Mouse (Mus musculus) frontal cortex, adult 2 months (tissue): ENCODE measurements around the gene Slc12a1. TPM values are rescaled to one million over a fixed set of nuclear protein-coding genes. Genes with fewer than 3 reads are reported as not detected.

ENCODE experiments used
- DNase-seq, 2 experiments: peaks; one replicate each; pipeline ENCODE4 v3.0.0; 2022; ENCODE audit warnings: low spot score in 1 of 2; ENCODE audit errors: extremely low spot score in 1 of 2
- polyA plus RNA-seq: library from polyadenylated mRNA; depleted of rRNA; stranded (reverse); fragments of >200 nt; gene quantifications from 2 replicates; pipeline ENCODE4 v1.2.3, GENCODE M21; 2012

Slc12a1 gene
- polyA plus RNA-seq, 1 experiment, result 0.06 TPM

DNA sequence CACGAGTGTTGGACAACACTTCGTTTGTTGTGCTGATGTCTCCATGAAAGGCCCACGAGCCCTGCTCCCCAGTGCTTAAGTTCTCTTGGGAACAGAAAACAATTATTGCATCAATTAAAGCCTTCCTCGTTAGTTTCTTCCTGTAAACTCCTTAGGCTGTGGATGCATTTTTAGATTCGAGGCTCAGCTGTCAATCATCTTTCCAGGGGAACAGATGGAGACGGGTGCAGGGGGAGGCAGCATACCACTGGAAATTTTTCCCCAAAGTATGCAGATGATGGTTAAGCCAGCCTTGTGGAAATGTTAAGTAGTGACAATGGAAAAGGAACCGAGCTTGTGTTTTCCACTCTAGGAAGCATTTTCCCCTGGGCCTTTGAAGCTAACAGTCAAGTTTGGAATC lies 44.5 kb downstream of the Slc12a1 start:
- peak in 1 of 2 experiments; percentile 10 for DNase-seq

DNA sequence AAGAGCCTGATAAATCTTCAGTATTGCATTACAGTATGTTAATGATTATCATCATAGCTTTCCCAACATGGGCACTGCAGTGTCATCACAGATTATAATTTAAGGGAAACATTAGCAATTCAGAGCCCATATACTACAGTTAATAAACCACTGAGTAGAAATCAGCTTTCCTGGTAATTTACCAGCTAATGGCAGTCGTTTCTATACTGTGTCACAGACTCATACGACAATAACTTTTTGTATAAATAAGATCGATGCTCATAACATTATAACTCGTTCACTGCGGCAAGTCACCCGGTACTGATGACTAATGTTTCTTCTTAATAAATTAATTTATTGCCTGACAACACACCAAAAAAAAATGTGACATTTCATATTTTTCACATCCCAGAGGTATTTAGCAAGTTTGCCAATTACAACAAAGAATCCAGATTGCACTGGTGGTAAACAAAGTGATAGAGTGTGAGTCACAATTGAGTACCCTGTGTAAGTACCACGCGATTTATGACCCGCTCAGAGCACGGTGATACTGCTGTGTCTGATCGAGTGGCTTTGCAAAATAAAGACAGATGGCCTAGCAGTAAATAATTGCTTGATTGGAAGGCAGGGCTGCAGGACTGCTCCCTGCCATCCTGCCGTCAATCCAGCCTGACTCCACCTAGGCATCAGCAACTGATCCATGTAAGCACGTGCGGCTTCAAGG lies 56.7 kb downstream of the Slc12a1 start:
- DNase-seq, result no peak

GRCm38 (mm10) chr2:125211831-125212510 lies 59.7 kb downstream of the Slc12a1 start:
- no peak for DNase-seq

GRCm38 (mm10) chr2:125214592-125214991 lies 62.3 kb downstream of the Slc12a1 start:
- DNase-seq, result peak; percentile 28 to 92

DNA sequence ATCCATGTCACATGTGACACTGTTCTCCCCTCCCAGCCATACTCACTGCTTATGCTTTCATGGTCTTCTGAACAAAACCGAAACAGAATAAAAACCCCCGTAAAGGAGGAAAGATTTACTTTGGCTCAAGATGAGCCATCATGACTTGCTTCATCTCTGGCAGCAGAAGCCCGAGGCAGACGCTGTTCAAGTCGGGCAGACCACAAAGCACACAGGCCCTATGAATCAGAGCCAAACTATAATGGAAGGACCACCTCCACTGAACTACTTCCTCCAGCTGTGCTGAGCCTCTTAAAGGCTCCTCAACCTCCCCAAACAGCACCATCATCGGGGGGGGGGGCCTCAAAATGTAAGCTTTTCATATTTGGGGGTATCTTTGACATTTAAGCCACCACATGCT lies 65.0 kb downstream of the Slc12a1 start:
- no peak for DNase-seq

GRCm38 (mm10) chr2:125218566-125218965 lies 66.3 kb downstream of the Slc12a1 start:
- no peak for DNase-seq

DNA sequence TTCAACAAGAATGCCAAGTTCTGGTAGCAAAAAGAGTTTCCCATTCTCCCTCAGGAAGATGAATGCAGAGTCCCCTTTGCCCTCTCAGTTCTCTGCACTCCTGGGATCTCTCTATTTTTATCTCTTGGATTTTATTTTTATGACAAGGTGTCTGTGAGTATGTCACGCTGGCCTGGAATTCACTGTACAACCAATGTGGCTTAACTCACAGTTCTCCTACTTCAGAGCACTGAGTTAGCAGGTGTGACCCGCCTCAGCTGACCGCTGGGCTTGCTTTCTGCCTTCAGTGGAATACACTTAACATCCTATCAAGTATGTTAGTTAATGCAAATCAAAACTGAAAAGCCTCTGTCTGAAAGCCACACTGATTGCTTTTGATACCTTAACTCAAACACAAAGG lies 67.0 kb downstream of the Slc12a1 start:
- no peak for DNase-seq

GRCm38 (mm10) chr2:125221673-125222072 lies 69.4 kb downstream of the Slc12a1 start:
- DNase-seq, result no peak

- DNase-seq, result no peak
Observed at GRCm38 (mm10) chr2:125228472-125229409, 76.4 kb downstream of the Slc12a1 start.

DNA sequence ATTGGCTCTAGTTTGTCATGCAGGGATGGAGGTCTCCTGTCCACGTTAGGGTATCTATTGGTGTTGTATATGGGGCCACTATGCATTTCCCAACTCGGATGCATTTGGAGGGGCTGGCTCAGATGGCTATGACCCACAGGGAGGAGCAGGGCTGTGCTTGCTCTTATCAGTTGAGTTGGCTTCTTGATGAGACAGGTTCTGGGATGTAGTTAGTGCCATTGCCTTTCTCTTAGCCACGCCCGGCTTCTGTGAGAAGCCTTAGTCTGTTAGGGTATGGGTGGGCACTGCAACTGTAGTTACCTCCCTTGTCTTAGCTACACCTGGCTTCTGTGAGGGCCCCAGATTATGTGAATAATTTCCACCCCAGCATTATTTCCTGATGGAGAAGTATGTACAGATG lies 79.9 kb downstream of the Slc12a1 start:
- no peak for DNase-seq

GRCm38 (mm10) chr2:125233537-125233936 lies 81.2 kb downstream of the Slc12a1 start:
- no peak for DNase-seq

GRCm38 (mm10) chr2:125234049-125234448 lies 81.7 kb downstream of the Slc12a1 start:
- no peak for DNase-seq

DNA sequence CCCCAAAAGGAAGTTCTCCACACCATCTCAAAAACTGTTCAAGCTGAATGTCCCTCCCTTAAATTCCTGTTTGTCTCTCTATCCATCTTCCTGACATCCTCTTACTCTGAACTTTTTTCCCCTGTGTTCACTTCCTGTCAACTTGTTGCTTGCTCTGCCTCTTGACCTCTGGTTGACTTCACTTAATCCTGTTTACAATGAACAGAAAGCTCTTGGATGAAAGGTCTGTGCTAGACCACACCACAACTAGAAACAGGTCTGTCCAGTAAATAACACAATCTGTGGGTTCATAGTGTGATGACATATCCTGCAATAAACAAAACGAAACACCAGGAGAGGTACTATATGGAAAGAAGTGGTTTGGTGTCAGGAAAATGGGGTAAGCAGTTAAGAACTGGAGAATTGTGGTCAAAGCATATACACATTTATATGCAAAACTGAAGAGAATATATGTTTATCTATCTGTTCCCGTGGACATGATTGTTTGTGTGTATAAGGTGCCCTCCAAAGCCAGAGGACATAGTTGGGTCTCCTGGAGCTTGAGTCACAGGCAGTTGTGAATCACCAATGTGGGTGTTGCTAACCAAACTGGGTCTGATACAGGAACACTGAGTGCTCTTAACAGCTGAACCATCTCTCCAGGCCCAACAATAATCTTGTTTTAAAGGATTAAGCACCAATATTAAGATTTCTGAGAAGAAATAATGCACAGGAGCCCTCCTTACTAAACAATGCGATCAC lies 93.4 kb downstream of the Slc12a1 start:
- DNase-seq, result no peak

DNA sequence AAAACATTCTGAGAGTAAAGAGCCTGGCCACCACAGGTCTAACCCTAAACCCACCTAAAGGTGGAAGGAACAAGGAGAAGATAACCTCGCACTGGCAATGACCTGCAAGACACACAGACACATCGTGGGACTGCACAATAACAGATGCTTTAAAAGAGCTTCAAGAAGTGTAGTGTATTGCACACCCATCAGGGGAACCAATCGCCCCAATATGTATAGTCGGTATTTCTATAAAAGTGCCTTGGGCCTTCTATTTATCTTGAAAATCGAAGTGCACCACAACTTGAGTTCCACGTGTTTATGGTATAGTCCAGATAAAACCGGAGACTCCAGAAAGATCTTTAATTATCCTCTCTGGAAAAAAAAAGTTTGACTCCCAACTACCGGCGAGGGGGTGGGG lies 94.4 kb downstream of the Slc12a1 start:
- DNase-seq, result no peak

GRCm38 (mm10) chr2:125247108-125247961 lies 95.0 kb downstream of the Slc12a1 start, which contains the start of gene Dut:
Dut (plus strand) TSS chr2:125247190.
- peak; percentile 81 to 90 for DNase-seq

DNA sequence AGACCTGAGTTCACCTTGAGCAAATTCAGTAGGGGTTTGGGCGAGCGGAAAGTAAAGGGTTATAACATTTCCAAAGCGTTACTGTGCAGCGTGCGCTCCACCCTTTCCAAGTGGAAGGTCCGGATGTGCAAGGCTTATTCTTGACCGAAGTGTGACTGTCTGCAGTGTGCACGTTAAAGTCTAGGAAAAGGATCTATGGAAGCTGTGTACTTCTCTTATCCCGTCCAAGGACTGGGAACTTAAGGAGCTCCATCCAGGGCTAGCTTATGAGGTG lies 95.6 kb downstream of the Slc12a1 start:
- no peak for DNase-seq

- DNase-seq, result no peak
Observed at GRCm38 (mm10) chr2:125248256-125248655, 96.0 kb downstream of the Slc12a1 start.

DNA sequence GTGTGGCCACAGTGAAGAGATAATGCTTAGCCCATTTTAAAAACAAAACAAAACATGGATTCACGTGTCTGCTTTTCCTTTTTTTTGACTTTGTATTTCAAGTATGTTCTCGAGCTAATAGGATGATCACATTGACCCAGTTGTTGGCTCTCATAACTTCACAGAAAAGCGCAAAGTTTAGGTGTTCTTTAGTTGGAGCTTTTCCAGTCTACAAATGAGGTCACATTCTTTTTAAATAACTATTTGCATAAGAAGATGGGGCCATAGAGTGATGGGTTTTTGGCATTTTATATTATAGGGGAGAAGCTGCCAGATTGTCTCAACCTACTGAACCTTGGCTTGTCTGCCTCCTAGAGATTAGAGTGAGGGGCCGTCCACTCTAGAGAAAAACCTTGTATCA lies 97.0 kb downstream of the Slc12a1 start:
- DNase-seq, result no peak

GRCm38 (mm10) chr2:125249874-125250273 lies 97.6 kb downstream of the Slc12a1 start:
- no peak for DNase-seq

DNA sequence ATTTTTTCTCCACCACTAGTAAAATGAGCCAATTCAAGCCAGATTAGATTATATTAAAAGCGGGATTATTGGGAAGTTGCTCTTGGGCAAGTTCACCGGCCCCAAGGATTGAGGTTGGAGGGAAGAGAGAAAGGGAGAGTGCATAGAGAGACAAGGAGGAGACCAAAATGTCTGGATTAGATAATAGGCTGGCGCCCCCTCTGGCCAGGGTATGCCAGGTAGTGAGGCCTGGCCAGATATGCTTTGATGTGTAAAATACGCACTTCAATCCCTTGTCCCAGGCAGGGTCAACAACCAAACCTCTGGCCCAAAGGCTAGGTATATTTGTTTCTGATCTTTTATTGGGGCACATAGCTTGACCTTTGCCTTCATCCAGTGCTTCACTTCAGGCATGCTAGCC lies 99.5 kb downstream of the Slc12a1 start:
- no peak for DNase-seq
